Mouse (Mus musculus): ENCODE results near the gene Inpp5f.

DNA sequence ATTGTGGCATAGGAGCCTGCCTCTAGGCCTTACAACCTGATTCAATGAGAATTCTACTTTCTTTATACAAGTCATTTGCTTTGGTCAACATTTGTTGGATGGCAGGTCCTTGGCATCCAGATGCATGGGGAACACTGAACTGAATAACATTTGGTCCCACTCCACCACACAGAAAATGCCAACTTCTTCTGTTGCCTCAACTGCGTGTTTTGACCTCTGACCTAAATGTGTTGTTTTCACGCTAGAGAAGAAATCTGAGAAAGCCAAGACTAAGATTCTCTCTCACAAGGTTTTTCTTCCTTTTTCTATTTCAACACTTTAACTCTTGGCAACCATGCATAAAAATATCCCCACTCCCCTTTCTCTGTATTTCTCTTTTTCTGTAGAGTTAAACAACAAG lies 35.3 kb upstream of the Inpp5f start:
- TF ChIP-seq CEBPB (IDR thresholded peaks at IDR 0.05; ENCODE audit: insufficient read depth, poor library complexity, severe bottlenecking): no peak
- TF ChIP-seq MYOG (IDR thresholded peaks at IDR 0.05; ENCODE audit: control insufficient read depth in 1 of 3, insufficient read depth in 1 of 3, insufficient read length in 2 of 3, low read depth in 2 of 3): no peak
- no peak for TF ChIP-seq TCF3 (IDR thresholded peaks at IDR 0.05; ENCODE audit: insufficient read length, low read depth)
- TF ChIP-seq REST (IDR thresholded peaks at IDR 0.05; ENCODE audit: insufficient read depth, insufficient read length): no peak

All from myocyte (in vitro differentiated cells).